Mouse (Mus musculus) cortical plate, adult 2 months (tissue): ENCODE data around the gene Tnfrsf21.

Experiments used
- CTCF ChIP-seq: fragments of 200-500 bp; IDR thresholded peaks from 2 replicates; pipeline ENCODE4 v1.5.1; 2011; ENCODE audit warnings: mild to moderate bottlenecking, control low read depth, low read length; ENCODE audit not compliant: insufficient read depth; ENCODE audit errors: extremely low read depth
- POLR2A ChIP-seq: fragments of 200-500 bp; IDR thresholded peaks from 2 replicates; pipeline ENCODE4 v1.6.1; 2011; ENCODE audit warnings: mild to moderate bottlenecking, low read length, control low read depth; ENCODE audit not compliant: insufficient read depth; ENCODE audit errors: extremely low read depth

GRCm38 (mm10) chr17:43090948-43091724 is 74.8 kb downstream of the Tnfrsf21 start:
- TF ChIP-seq CTCF = no peak
- no peak for TF ChIP-seq POLR2A
